Mouse (Mus musculus): ENCODE results near the gene Ism2. TPM values are rescaled to one million over a fixed set of nuclear protein-coding genes. Genes with fewer than 3 reads are reported as not detected.
"Not testable (repeated sequence)": the region's sequence is repeated elsewhere in the genome, so short reads cannot be mapped to it uniquely, and the experiment has no call there.

The Ism2 gene
- polyA plus RNA-seq, 1 experiment from 2014 or later: 0.33 TPM

- no peak for ATAC-seq
- no peak overlapping the region for H3K4me2 ChIP-seq
- 27% methylated on average over 7 of the region's 7 CpGs for WGBS (ENCODE audit: insufficient replicate concordance)
- H3K4me1 ChIP-seq: peaks cover 27% of the 10 kb centered on the region
- peaks cover 19% of the 10 kb centered on the region; the same call in 1 of the 2 replicates for H3K36me3 ChIP-seq
- no peaks in the 10 kb centered on the region for H3K27me3 ChIP-seq (replicated peaks)
- H3K9ac ChIP-seq: no peak overlapping the region
- no peak overlapping the region for H3K27ac ChIP-seq
- H3K4me3 ChIP-seq: no peak overlapping the region
- no peaks in the 10 kb centered on the region for H3K9me3 ChIP-seq (replicated peaks)
Observed at GRCm38 (mm10) chr12:87327610-87328009, 28.1 kb upstream of the Ism2 start.

- WGBS (ENCODE audit: insufficient replicate concordance): 76% methylated on average over 3 of the region's 3 CpGs
- H3K36me3 ChIP-seq: peaks cover 8% of the 10 kb centered on the region; the same call in 1 of the 2 replicates
- no peaks in the 10 kb centered on the region for H3K27me3 ChIP-seq (replicated peaks)
- H3K4me2 ChIP-seq: no peak overlapping the region
- H3K4me3 ChIP-seq: no peak overlapping the region
- H3K4me1 ChIP-seq: peaks cover 19% of the 10 kb centered on the region
- no peak for ATAC-seq
- H3K9me3 ChIP-seq (replicated peaks): no peaks in the 10 kb centered on the region
- no peak overlapping the region for H3K27ac ChIP-seq
- H3K9ac ChIP-seq: no peak overlapping the region
Observed at GRCm38 (mm10) chr12:87325452-87325851, 25.9 kb upstream of the Ism2 start.

GRCm38 (mm10) chr12:87319229-87319628, 19.7 kb upstream of the Ism2 start:
- no peak overlapping the region for H3K27ac ChIP-seq
- H3K9ac ChIP-seq: no peak overlapping the region
- H3K4me3 ChIP-seq: no peak overlapping the region
- H3K4me2 ChIP-seq: no peak overlapping the region
- 76% methylated on average over 3 of the region's 3 CpGs for WGBS (ENCODE audit: insufficient replicate concordance)
- peaks cover 4% of the 10 kb centered on the region; the same call in 1 of the 2 replicates for H3K36me3 ChIP-seq
- H3K4me1 ChIP-seq: no peaks in the 10 kb centered on the region
- no peaks in the 10 kb centered on the region for H3K27me3 ChIP-seq (replicated peaks)
- no peak for ATAC-seq
- H3K9me3 ChIP-seq (replicated peaks): no peaks in the 10 kb centered on the region

GRCm38 (mm10) chr12:87317951-87318350, 18.4 kb upstream of the Ism2 start:
- Histone ChIP-seq H3K36me3 (no peaks in the 10 kb centered on the region), H3K4me2 (no peak overlapping the region), H3K9me3 (replicated peaks) (no peaks in the 10 kb centered on the region), H3K27ac (no peak overlapping the region), H3K4me3 (no peak overlapping the region), H3K9ac (no peak overlapping the region), H3K4me1 (no peaks in the 10 kb centered on the region), H3K27me3 (replicated peaks) (no peaks in the 10 kb centered on the region)
- WGBS (ENCODE audit: insufficient replicate concordance): 76% methylated on average over 1 of the region's 1 CpGs
- no peak for ATAC-seq

GRCm38 (mm10) chr12:87313098-87313497, 13.6 kb upstream of the Ism2 start:
- no peak overlapping the region for H3K27ac ChIP-seq
- ATAC-seq: no peak
- H3K9me3 ChIP-seq (replicated peaks): no peaks in the 10 kb centered on the region
- H3K36me3 ChIP-seq: peaks cover 36% of the 10 kb centered on the region
- no peak overlapping the region for H3K9ac ChIP-seq
- no peak overlapping the region for H3K4me3 ChIP-seq
- no peak overlapping the region for H3K4me2 ChIP-seq
- WGBS (ENCODE audit: insufficient replicate concordance): 74% methylated on average over 2 of the region's 2 CpGs
- H3K27me3 ChIP-seq (replicated peaks): no peaks in the 10 kb centered on the region
- H3K4me1 ChIP-seq: no peaks in the 10 kb centered on the region

GRCm38 (mm10) chr12:87306584-87306844, 7.0 kb upstream of the Ism2 start:
- WGBS (ENCODE audit: insufficient replicate concordance): 76% methylated on average over 4 of the region's 4 CpGs
- not testable (repeated sequence) for H3K27me3 ChIP-seq (replicated peaks); H3K9me3 ChIP-seq (replicated peaks); H3K9ac ChIP-seq; ATAC-seq; H3K4me1 ChIP-seq; H3K4me3 ChIP-seq; H3K4me2 ChIP-seq; H3K27ac ChIP-seq
- peaks cover 25% of the 10 kb centered on the region for H3K36me3 ChIP-seq

- Histone ChIP-seq H3K9me3 (replicated peaks) (no peaks in the 10 kb centered on the region), H3K4me3 (no peak overlapping the region), H3K27me3 (replicated peaks) (peaks cover 13% of the 10 kb centered on the region), H3K4me1 (no peaks in the 10 kb centered on the region), H3K9ac (no peak overlapping the region), H3K4me2 (no peak overlapping the region), H3K36me3 (peaks cover 25% of the 10 kb centered on the region), H3K27ac (no peak overlapping the region)
- 42% methylated on average over 13 of the region's 13 CpGs for WGBS (ENCODE audit: insufficient replicate concordance)
- no peak for ATAC-seq
Observed at GRCm38 (mm10) chr12:87305767-87306583, 6.5 kb upstream of the Ism2 start.

GRCm38 (mm10) chr12:87301189-87301588, 1.7 kb upstream of the Ism2 start:
- Histone ChIP-seq H3K4me2 (no peak overlapping the region), H3K4me1 (peaks cover 15% of the 10 kb centered on the region), H3K9me3 (replicated peaks) (no peaks in the 10 kb centered on the region), H3K36me3 (no peaks in the 10 kb centered on the region), H3K4me3 (no peak overlapping the region), H3K27ac (no peak overlapping the region), H3K27me3 (replicated peaks) (peaks cover 42% of the 10 kb centered on the region), H3K9ac (no peak overlapping the region)
- 43% methylated on average over 4 of the region's 4 CpGs for WGBS (ENCODE audit: insufficient replicate concordance)
- ATAC-seq: no peak

- peaks cover 15% of the 10 kb centered on the region for H3K4me1 ChIP-seq
- no peak overlapping the region for H3K27ac ChIP-seq
- no peaks in the 10 kb centered on the region for H3K9me3 ChIP-seq (replicated peaks)
- H3K27me3 ChIP-seq (replicated peaks): peaks cover 42% of the 10 kb centered on the region
- 0% methylated on average over 9 of the region's 9 CpGs for WGBS (ENCODE audit: insufficient replicate concordance)
- peak overlapping the region; percentile 94 for H3K4me2 ChIP-seq
- H3K9ac ChIP-seq: peak overlapping the region; percentile 65
- peak overlapping the region; percentile 66 for H3K4me3 ChIP-seq
- ATAC-seq: no peak
- no peaks in the 10 kb centered on the region for H3K36me3 ChIP-seq
Observed at GRCm38 (mm10) chr12:87300441-87300690, 861 bp upstream of the Ism2 start.

GRCm38 (mm10) chr12:87299037-87299656, 358 bp downstream of the Ism2 start:
- ATAC-seq: peak; percentile 45; the same call in 1 of the 2 replicates
- Histone ChIP-seq H3K36me3 (no peaks in the 10 kb centered on the region), H3K9ac (peak overlapping the region; percentile 65), H3K4me1 (peaks cover 15% of the 10 kb centered on the region), H3K9me3 (replicated peaks) (no peaks in the 10 kb centered on the region), H3K4me2 (peak overlapping the region; percentile 94), H3K27ac (no peak overlapping the region), H3K27me3 (replicated peaks) (peaks cover 42% of the 10 kb centered on the region), H3K4me3 (peak overlapping the region; percentile 66)
- WGBS (ENCODE audit: insufficient replicate concordance): 13% methylated on average over 29 of the region's 29 CpGs

GRCm38 (mm10) chr12:87293934-87294333, 5.6 kb downstream of the Ism2 start:
- 68% methylated on average over 6 of the region's 6 CpGs for WGBS (ENCODE audit: insufficient replicate concordance)
- Histone ChIP-seq H3K36me3 (no peaks in the 10 kb centered on the region), H3K27ac (no peak overlapping the region), H3K4me1 (no peaks in the 10 kb centered on the region), H3K4me3 (no peak overlapping the region), H3K9ac (no peak overlapping the region), H3K4me2 (no peak overlapping the region), H3K27me3 (replicated peaks) (peaks cover 9% of the 10 kb centered on the region), H3K9me3 (replicated peaks) (no peaks in the 10 kb centered on the region)
- ATAC-seq: no peak

- Histone ChIP-seq H3K9ac (no peak overlapping the region), H3K4me2 (no peak overlapping the region), H3K4me1 (no peaks in the 10 kb centered on the region), H3K27ac (no peak overlapping the region), H3K36me3 (no peaks in the 10 kb centered on the region), H3K4me3 (no peak overlapping the region), H3K9me3 (replicated peaks) (no peaks in the 10 kb centered on the region), H3K27me3 (replicated peaks) (no peaks in the 10 kb centered on the region)
- no peak for ATAC-seq
- 74% methylated on average over 5 of the region's 5 CpGs for WGBS (ENCODE audit: insufficient replicate concordance)
Observed at GRCm38 (mm10) chr12:87289100-87289499, 10.4 kb downstream of the Ism2 start.

GRCm38 (mm10) chr12:87284726-87285125, 14.8 kb downstream of the Ism2 start:
- ATAC-seq: no peak
- 64% methylated on average over 5 of the region's 5 CpGs for WGBS (ENCODE audit: insufficient replicate concordance)
- Histone ChIP-seq H3K4me2 (no peak overlapping the region), H3K4me1 (0 out of 2 replicates have a peak, but pooled peaks cover 10% of the 10 kb centered on the region), H3K27me3 (replicated peaks) (no peaks in the 10 kb centered on the region), H3K4me3 (no peak overlapping the region), H3K9me3 (replicated peaks) (no peaks in the 10 kb centered on the region), H3K9ac (no peak overlapping the region), H3K27ac (no peak overlapping the region), H3K36me3 (no peaks in the 10 kb centered on the region)
